Mouse (Mus musculus): ENCODE data around the gene Cypt4.
"Not testable (repeated sequence)": the region's sequence is repeated elsewhere in the genome, so short reads cannot be mapped to it uniquely, and the experiment has no call there.

Gene Cypt4

GRCm38 (mm10) chr9:24624896-24625295, at the start of gene Cypt4:
Gene Cypt4 (plus strand): TSS chr9:24625196.
- no peak for DNase-seq (ENCODE audit: low spot score)

GRCm38 (mm10) chr9:24637341-24637740, 12.3 kb downstream of the Cypt4 start:
- DNase-seq (ENCODE audit: low spot score) = not testable (repeated sequence)

Data from urinary bladder, postnatal 10 days (tissue).